In the genomic region with DNA sequence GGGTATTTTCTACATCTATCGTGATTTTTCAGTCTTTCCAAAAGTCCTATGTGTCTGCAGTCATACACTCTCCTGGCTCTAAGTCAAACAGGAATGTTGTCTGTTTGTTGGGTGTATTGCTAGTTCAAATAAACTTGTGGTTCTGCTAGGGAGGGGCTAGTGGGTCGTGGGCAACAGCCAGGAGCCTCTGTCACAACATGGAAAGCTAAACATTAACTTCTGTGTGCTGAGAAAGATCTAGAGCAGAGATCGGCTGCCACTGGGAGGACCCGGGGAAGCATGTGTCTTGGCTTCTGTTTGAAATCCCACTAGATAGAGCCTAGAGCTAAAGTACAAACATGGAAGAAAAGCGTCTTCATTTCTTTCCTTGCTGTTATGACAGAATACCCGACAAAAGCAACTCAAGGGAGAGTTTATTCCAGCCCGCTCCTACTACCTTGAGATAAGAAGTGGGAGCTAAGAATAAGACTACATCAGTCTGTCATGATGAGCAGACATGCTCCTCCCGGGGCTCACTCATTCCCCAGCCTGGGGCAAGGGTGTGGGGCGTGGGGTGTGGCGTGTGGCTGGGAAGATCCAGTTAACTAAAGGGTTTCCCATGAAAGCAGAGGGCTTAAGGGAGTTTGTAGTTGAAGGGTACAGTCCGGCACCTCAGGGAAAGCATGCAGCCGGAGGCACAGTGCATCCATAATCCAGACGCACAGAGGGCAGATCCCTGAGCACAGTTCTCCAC, we compare ENCODE assay signal across 19 mouse cellular contexts.
DNase-seq lines count a peak whose midpoint lies in the region; ATAC-seq and TF ChIP-seq lines count a peak whose summit lies in the region.
"Had no signal": no experiment of that assay in that cellular context is flagged by ENCODE, and none has a peak within 500 bp of the region (broad histone marks: within the 10 kb centered on the region; RNA-seq: fewer than 3 reads in every experiment).

No protein-coding gene starts in this region.

- H3K36me3 ChIP-seq in intestine, embryonic 15.5 days: no peaks in the 10 kb centered on the region
- no peaks in the 10 kb centered on the region for H3K36me3 ChIP-seq in intestine, postnatal 0 days (ENCODE audit: control insufficient read depth, insufficient read depth)
- H3K36me3 ChIP-seq in testis, adult 2 months (ENCODE audit: control insufficient read depth, insufficient read depth, low read length): no peaks in the 10 kb centered on the region
- H3K36me3 ChIP-seq in liver, postnatal 0 days (replicated peaks; ENCODE audit: insufficient read depth, low read length): no peaks in the 10 kb centered on the region
- H3K36me3 ChIP-seq: embryonic facial prominence, embryonic 13.5 days; heart, embryonic 15.5 days; hindbrain, embryonic 10.5 days; stomach, embryonic 15.5 days had no signal

- H3K9ac ChIP-seq in intestine, embryonic 15.5 days: no peak overlapping the region
- no peak overlapping the region for H3K9ac ChIP-seq in intestine, postnatal 0 days (ENCODE audit: low read depth, low read length)
- no peak overlapping the region for H3K9ac ChIP-seq in liver, postnatal 0 days (replicated peaks)
- H3K9ac ChIP-seq: embryonic facial prominence, embryonic 13.5 days; heart, embryonic 15.5 days; stomach, embryonic 15.5 days had no signal

- no peak for TF ChIP-seq CTCF in intestine, postnatal 0 days (IDR thresholded peaks at IDR 0.05; ENCODE audit: low read depth)
- no peak for TF ChIP-seq CTCF in testis, adult 2 months (IDR thresholded peaks at IDR 0.05; ENCODE audit: control insufficient read depth, insufficient read depth, insufficient replicate concordance, low read depth, low read length)
- no peak for TF ChIP-seq CTCF in liver, postnatal 0 days (IDR thresholded peaks at IDR 0.05; ENCODE audit: low read depth)

- peaks cover 8% of the 10 kb centered on the region for H3K4me1 ChIP-seq in intestine, embryonic 15.5 days (replicated peaks)
- H3K4me1 ChIP-seq in intestine, postnatal 0 days (replicated peaks; ENCODE audit: control insufficient read depth, insufficient read depth, low read length): no peaks in the 10 kb centered on the region; the same call in 1 of the 2 replicates
- no peaks in the 10 kb centered on the region for H3K4me1 ChIP-seq in testis, adult 2 months (ENCODE audit: control insufficient read depth, insufficient read depth, low read length)
- H3K4me1 ChIP-seq in liver, postnatal 0 days (ENCODE audit: insufficient read depth): peaks cover 17% of the 10 kb centered on the region
- H3K4me1 ChIP-seq: stomach, embryonic 15.5 days had no signal

- H3K9me3 ChIP-seq in intestine, embryonic 15.5 days: no peaks in the 10 kb centered on the region
- no peaks in the 10 kb centered on the region for H3K9me3 ChIP-seq in intestine, postnatal 0 days (ENCODE audit: control insufficient read depth)
- no peaks in the 10 kb centered on the region for H3K9me3 ChIP-seq in liver, postnatal 0 days (ENCODE audit: low read length)
- H3K9me3 ChIP-seq: embryonic facial prominence, embryonic 13.5 days; heart, embryonic 15.5 days; hindbrain, embryonic 10.5 days; stomach, embryonic 15.5 days had no signal

- WGBS in intestine, embryonic 15.5 days: 42% methylated on average over 13 of the region's 13 CpGs
- 43% methylated on average over 13 of the region's 13 CpGs for WGBS in intestine, postnatal 0 days
- WGBS in liver, postnatal 0 days (ENCODE audit: insufficient replicate concordance): 62% methylated on average over 13 of the region's 13 CpGs

- no peak for TF ChIP-seq POLR2A in testis, adult 2 months (IDR thresholded peaks at IDR 0.05; ENCODE audit: control insufficient read depth, low read depth, low read length)

- H3K27ac ChIP-seq in intestine, embryonic 15.5 days: no peak overlapping the region
- no peak overlapping the region for H3K27ac ChIP-seq in intestine, postnatal 0 days (ENCODE audit: low read depth, low read length)
- no peak overlapping the region for H3K27ac ChIP-seq in testis, adult 2 months (ENCODE audit: control insufficient read depth, insufficient read depth, low read depth, low read length)
- peak overlapping the region; percentile 31; the same call in 1 of the 2 replicates for H3K27ac ChIP-seq in liver, postnatal 0 days (ENCODE audit: low read depth)
- H3K27ac ChIP-seq: embryonic facial prominence, embryonic 13.5 days; heart, adult 2 months; heart, embryonic 15.5 days; hindbrain, embryonic 10.5 days; stomach, embryonic 15.5 days had no signal

- no peaks in the 10 kb centered on the region for H3K27me3 ChIP-seq in intestine, embryonic 15.5 days (replicated peaks)
- no peaks in the 10 kb centered on the region for H3K27me3 ChIP-seq in intestine, postnatal 0 days (replicated peaks; ENCODE audit: control insufficient read depth, insufficient read depth, low read length)
- no peaks in the 10 kb centered on the region for H3K27me3 ChIP-seq in testis, adult 2 months (ENCODE audit: control insufficient read depth, insufficient read depth, low read length)
- H3K27me3 ChIP-seq in liver, postnatal 0 days (ENCODE audit: insufficient read depth, low read length): no peaks in the 10 kb centered on the region
- H3K27me3 ChIP-seq: stomach, embryonic 15.5 days had no signal

- no peak overlapping the region for H3K4me3 ChIP-seq in intestine, embryonic 15.5 days (replicated peaks)
- H3K4me3 ChIP-seq in intestine, postnatal 0 days (ENCODE audit: low read depth, low read length): no peak overlapping the region
- peak overlapping the region; percentile 60 for H3K4me3 ChIP-seq in testis, adult 2 months (ENCODE audit: control insufficient read depth, low read depth, low read length)
- no peak overlapping the region for H3K4me3 ChIP-seq in liver, postnatal 0 days (ENCODE audit: low read depth, low read length)
- H3K4me3 ChIP-seq: embryonic facial prominence, embryonic 13.5 days; heart, adult 2 months; heart, embryonic 15.5 days; hindbrain, embryonic 10.5 days; stomach, embryonic 15.5 days had no signal

- no peak overlapping the region for H3K4me2 ChIP-seq in intestine, embryonic 15.5 days (replicated peaks)
- no peak overlapping the region for H3K4me2 ChIP-seq in intestine, postnatal 0 days (replicated peaks; ENCODE audit: low read depth)
- no peak overlapping the region for H3K4me2 ChIP-seq in liver, postnatal 0 days (ENCODE audit: low read depth, low read length)
- H3K4me2 ChIP-seq: embryonic facial prominence, embryonic 13.5 days; heart, embryonic 15.5 days; stomach, embryonic 15.5 days had no signal

- no peak for TF ChIP-seq EP300 in liver, postnatal 0 days (IDR thresholded peaks at IDR 0.05; ENCODE audit: low read depth)

- peak; percentile 50 for ATAC-seq in intestine, embryonic 15.5 days
- ATAC-seq in intestine, postnatal 0 days: no peak
- peak; percentile 86 for ATAC-seq in liver, postnatal 0 days
- ATAC-seq in megakaryocyte progenitor cell, adult 5-6 weeks (replicated peaks; ENCODE audit: poor library complexity): no peak
- ATAC-seq: inflammation-experienced regulatory T-cells, adult 6 months had no signal

- DNase-seq in testis, postnatal 10 days (ENCODE audit: low spot score): no peak
- peak; percentile 32 for DNase-seq in kidney, postnatal 14 days
- peak; percentile 40 for DNase-seq in liver, postnatal 0 days
- no peak for DNase-seq in frontal cortex, postnatal 36 days (ENCODE audit: low spot score in 2 of 2)
- DNase-seq: adrenal gland, postnatal 36 days; cerebellum, adult 2 months; gastrocnemius, postnatal 14 days; heart, adult 2 months; right cerebral cortex, postnatal 14 days; thymus, postnatal 25 days had no signal

Comparison
In these comparisons a context has a peak if more than half of its experiments do, and no peak if none do; other contexts are left out.
1. ATAC-seq: peak in intestine, embryonic 15.5 days (single experiment) and liver, postnatal 0 days (single experiment); none in intestine, postnatal 0 days (single experiment) and megakaryocyte progenitor cell, adult 5-6 weeks (single experiment).
2. DNase-seq: peak in kidney, postnatal 14 days (single experiment) and liver, postnatal 0 days (single experiment); none in testis, postnatal 10 days (single experiment) and frontal cortex, postnatal 36 days (0 of 2).